Mouse (Mus musculus) embryonic facial prominence, embryonic 13.5 days (tissue): ENCODE data around the gene Sprtn. TPM values are rescaled to one million over a fixed set of nuclear protein-coding genes. Genes with fewer than 3 reads are reported as not detected.
A peak's percentile ranks its signal among the peaks of the same experiment; 100 is the strongest.

Source experiments
- ATAC-seq: fragments of 200-750 bp; cut with Nextera tagmentation; 2 replicates; pipeline ENCODE4 v1.8.0; 2017; ENCODE audit warnings: low read depth; ENCODE audit not compliant: insufficient number of reproducible peaks, insufficient read depth, low FRiP score, low TSS enrichment
- H3K27ac ChIP-seq: fragments of 300-500 bp; sonication (generic); 2 replicates; pipeline ENCODE4 v1.5.1; 2015; ENCODE audit warnings: moderate library complexity, mild to moderate bottlenecking, inconsistent platforms
- H3K27me3 ChIP-seq: fragments of 300-500 bp; sonication (generic); 2 replicates; pipeline ENCODE4 v1.6.1; 2015; ENCODE audit warnings: mild to moderate bottlenecking, inconsistent platforms
- H3K36me3 ChIP-seq: fragments of 300-500 bp; sonication (generic); 2 replicates; pipeline ENCODE4 v1.6.1; 2015; ENCODE audit warnings: mild to moderate bottlenecking, inconsistent platforms
- H3K4me1 ChIP-seq: fragments of 300-500 bp; sonication (generic); 2 replicates; pipeline ENCODE4 v1.6.1; 2015; ENCODE audit warnings: inconsistent platforms
- H3K4me2 ChIP-seq: fragments of 300-500 bp; sonication (generic); 2 replicates; pipeline ENCODE4 v1.6.1; 2015; ENCODE audit warnings: moderate library complexity, mild to moderate bottlenecking, inconsistent platforms
- H3K4me3 ChIP-seq: fragments of 300-500 bp; sonication (generic); 2 replicates; pipeline ENCODE4 v1.5.1; 2015; ENCODE audit warnings: mild to moderate bottlenecking, inconsistent platforms
- H3K9ac ChIP-seq: fragments of 300-500 bp; sonication (generic); 2 replicates; pipeline ENCODE4 v1.6.1; 2015; ENCODE audit warnings: mild to moderate bottlenecking, inconsistent platforms
- H3K9me3 ChIP-seq: fragments of 300-500 bp; sonication (generic); 2 replicates; pipeline ENCODE4 v1.6.1; 2016; ENCODE audit warnings: inconsistent platforms
- WGBS: fragments of 180-500 bp; shearing (Covaris S2); methylation state at CpG from one replicate; pipeline ENCODE4 v1.1.7; 2015; ENCODE audit warnings: mixed read lengths; 5-methylcytosine and 5-hydroxymethylcytosine counted together
- polyA plus RNA-seq: library from polyadenylated mRNA; unstranded; fragments of >200 nt; fragmentation: Nextera tagmentation; extraction: Ambion mirVana; gene quantifications from 2 replicates; pipeline ENCODE4 v1.2.1, GENCODE M21; 2015

Gene Sprtn
- polyA plus RNA-seq, 1 experiment from 2014 or later = 10.4 TPM

DNA sequence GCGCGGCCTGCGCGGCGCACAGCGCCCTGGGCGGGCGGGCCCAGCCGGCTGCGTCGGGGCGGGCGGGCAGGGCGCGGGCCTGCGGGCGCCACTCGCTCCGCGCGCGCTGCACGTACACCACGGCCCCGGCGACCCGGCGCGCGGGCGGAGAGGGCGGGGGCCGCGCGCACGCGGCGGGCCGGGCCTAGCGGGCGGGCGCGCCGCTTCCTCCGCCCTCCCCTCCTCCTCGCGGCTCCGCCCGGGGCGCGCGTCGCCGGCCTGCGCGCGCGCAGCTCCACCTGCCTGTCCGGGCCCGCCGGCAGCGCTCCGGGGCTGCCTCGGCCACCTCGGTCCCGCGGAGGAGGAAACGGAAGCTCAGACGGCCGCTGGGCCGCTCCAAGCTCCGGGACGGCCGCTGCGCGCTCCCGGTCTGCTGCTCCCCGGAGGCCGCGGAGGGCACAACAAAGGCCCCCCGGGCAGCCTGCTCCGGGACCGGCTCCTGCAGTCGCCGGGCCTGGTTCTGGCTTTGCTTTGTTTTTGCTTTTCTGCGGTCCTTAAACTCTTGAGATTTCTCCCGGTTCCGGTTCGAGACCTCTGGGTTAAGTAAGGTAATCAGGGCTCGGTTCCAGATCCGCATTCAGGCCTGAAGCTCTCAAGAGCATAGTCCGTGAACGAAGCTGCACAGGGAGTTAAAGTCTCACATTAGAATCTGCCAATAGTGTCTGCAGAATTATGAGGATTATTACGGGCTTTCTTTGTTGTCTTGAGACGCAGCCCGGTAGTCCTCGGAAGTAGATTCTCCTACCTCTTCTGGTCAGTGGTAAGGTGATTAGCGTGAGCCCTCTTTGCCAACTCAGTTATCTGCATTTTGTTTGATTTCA, 51.8 kb downstream of the Sprtn start, which contains the start of gene Egln1:
Egln1 (minus strand) TSS at position 116 of the 860 bp plus-strand sequence.
- Histone ChIP-seq H3K4me2 (peak within 1 kb of the TSS; percentile 89), H3K9me3 (no peaks in the 10 kb centered on the region), H3K36me3 (no peaks in the 10 kb centered on the region), H3K4me1 (peaks cover 42% of the 10 kb centered on the region), H3K27me3 (no peaks in the 10 kb centered on the region), H3K4me3 (peak within 1 kb of the TSS; percentile 89), H3K27ac (peak within 1 kb of the TSS; percentile 94), H3K9ac (peak within 1 kb of the TSS; percentile 93)
- WGBS = under 1% methylated on average over 71 of the region's 98 CpGs
- peak; percentile 73 for ATAC-seq

DNA sequence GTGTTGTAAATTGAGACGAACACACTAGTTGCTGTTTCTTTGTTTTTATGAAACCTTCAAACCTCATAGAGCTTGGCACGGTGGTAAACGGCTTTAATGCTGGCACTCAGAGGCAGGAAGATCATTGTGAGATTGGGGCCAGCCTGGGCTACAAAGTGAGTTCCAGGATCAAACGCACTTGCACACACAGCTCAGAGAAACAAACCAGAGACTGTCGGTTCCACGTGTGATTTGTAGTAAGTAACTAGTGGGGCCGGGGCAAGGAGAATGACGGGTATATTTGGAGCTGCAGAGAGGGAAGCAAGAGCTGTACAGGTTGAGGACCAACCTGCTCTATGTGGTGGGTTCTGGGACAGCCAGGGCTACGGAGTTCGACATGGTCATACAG, 52.4 kb downstream of the Sprtn start:
- no peaks in the 10 kb centered on the region for H3K27me3 ChIP-seq
- H3K27ac ChIP-seq = peak overlapping the region; percentile 94
- H3K4me1 ChIP-seq = peaks cover 37% of the 10 kb centered on the region
- no peak for ATAC-seq
- H3K9me3 ChIP-seq = no peaks in the 10 kb centered on the region
- peak overlapping the region; percentile 89 for H3K4me3 ChIP-seq
- no peaks in the 10 kb centered on the region for H3K36me3 ChIP-seq
- WGBS = 33% methylated on average over 10 of the region's 10 CpGs
- H3K4me2 ChIP-seq = peak overlapping the region; percentile 89
- H3K9ac ChIP-seq = peak overlapping the region; percentile 93

DNA sequence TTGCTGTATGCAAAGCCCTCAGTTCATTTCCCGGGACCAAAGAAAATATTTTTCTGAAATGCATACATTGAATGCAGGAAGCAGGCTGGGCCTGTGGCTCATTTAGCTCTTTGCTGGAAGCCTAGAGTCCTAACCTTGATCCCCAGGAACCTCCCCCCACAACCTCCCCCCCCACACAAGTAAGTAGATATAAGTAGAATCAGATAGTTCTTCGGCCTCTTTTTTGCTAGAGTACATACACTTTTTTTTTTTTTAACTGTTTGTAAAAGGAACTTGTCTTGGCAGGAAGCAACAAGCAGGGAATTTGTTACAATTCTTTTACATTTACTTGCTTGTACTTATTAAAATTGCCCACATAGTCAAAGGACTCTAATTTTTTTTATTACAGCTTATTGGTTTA, 53.2 kb downstream of the Sprtn start:
- Histone ChIP-seq H3K4me2 (peak overlapping the region; percentile 89), H3K9ac (peak overlapping the region; percentile 17; the same call in 1 of the 2 replicates), H3K9me3 (no peaks in the 10 kb centered on the region), H3K4me1 (peaks cover 29% of the 10 kb centered on the region), H3K4me3 (peak overlapping the region; percentile 89), H3K27ac (0 out of 2 replicates have a peak overlapping the region, but pooled peaks have one; percentile 23), H3K36me3 (no peaks in the 10 kb centered on the region), H3K27me3 (no peaks in the 10 kb centered on the region)
- ATAC-seq = no peak
- 33% methylated on average over 2 of the region's 2 CpGs for WGBS

DNA sequence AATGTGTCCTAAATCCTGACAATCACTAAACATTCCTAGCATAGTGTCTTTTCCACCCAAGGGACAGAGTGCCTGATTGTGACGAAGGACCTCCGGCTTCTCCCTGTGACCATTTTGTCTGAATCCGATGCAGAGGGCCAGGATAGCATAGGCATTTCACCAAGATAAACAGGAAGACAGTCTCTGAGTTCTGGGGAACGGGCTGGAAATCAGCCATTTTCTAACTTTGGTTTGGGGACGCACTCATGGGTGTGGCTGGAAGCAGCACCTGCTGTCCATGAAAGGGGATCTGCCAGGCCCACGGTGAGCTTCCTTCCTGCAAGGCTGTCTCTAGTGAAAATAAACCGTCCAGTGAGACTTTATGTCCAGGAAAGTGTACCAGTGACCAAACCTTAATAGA, 55.5 kb downstream of the Sprtn start:
- no peak for ATAC-seq
- Histone ChIP-seq H3K4me1 (peaks cover 14% of the 10 kb centered on the region), H3K27me3 (no peaks in the 10 kb centered on the region), H3K36me3 (no peaks in the 10 kb centered on the region), H3K4me2 (no peak overlapping the region), H3K4me3 (no peak overlapping the region), H3K27ac (no peak overlapping the region), H3K9me3 (no peaks in the 10 kb centered on the region), H3K9ac (no peak overlapping the region)
- 89% methylated on average over 7 of the region's 7 CpGs for WGBS

DNA sequence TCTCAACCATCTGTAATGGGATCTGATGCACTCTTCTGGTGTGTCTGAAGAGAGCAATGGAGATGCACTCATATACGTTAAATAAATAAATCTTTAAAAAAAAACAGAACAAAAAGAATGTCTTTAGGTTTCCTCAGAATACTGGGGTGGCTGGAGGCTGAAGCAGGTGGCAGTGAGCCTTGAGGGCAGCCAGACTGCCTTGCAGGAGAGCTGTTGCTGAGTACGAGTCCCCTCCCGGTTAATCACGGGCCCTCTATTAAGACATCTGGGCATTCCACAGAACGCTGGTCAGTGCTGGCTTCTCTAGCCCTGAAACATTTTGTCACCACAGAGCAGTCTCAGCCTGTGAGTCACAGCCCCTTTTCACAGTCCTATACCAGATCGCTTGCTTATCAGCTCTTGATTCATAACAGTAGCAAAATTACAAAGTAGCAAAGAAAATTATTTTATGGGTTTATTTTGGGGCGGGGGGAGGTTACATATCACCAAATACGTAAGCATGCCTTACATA, 56.9 kb downstream of the Sprtn start:
- no peak for ATAC-seq
- Histone ChIP-seq H3K27me3 (no peaks in the 10 kb centered on the region), H3K9me3 (no peaks in the 10 kb centered on the region), H3K4me1 (peaks cover 21% of the 10 kb centered on the region), H3K27ac (no peak overlapping the region), H3K4me3 (no peak overlapping the region), H3K4me2 (no peak overlapping the region), H3K36me3 (no peaks in the 10 kb centered on the region), H3K9ac (no peak overlapping the region)
- 64% methylated on average over 8 of the region's 8 CpGs for WGBS

Other genes with a start within 250 kb of the Sprtn start
- gene 2310022B05Rik, start 234.5 kb upstream of the Sprtn start, polyA plus RNA-seq = 29.0 and 29.9 TPM in 2 replicates
- 39.5 and 39.6 TPM in 2 replicates for gene Ttc13, start 175.9 kb upstream of the Sprtn start, polyA plus RNA-seq
- 27.0 and 30.1 TPM in 2 replicates for gene Arv1, start 175.7 kb upstream of the Sprtn start, polyA plus RNA-seq
- gene Fam89a, start 146.1 kb upstream of the Sprtn start, polyA plus RNA-seq = 2.8 and 2.9 TPM in 2 replicates
- gene Trim67, start 104.8 kb upstream of the Sprtn start, polyA plus RNA-seq = 0.18 and 0.19 TPM in 2 replicates
- gene Gnpat, start 34.9 kb upstream of the Sprtn start, polyA plus RNA-seq = 91.6 and 94.7 TPM in 2 replicates
- gene 2810004N23Rik, start 34.8 kb upstream of the Sprtn start, polyA plus RNA-seq = 52.7 and 53.9 TPM in 2 replicates
- 9.4 and 9.9 TPM in 2 replicates for gene Exoc8, start 181 bp upstream of the Sprtn start, polyA plus RNA-seq
- gene Egln1, start 51.4 kb downstream of the Sprtn start, polyA plus RNA-seq = 15.0 and 16.3 TPM in 2 replicates
- gene Tsnax, start 115.1 kb downstream of the Sprtn start, polyA plus RNA-seq = 136 and 149 TPM in 2 replicates
- 3.0 and 3.3 TPM in 2 replicates for gene Disc1, start 156.3 kb downstream of the Sprtn start, polyA plus RNA-seq